Mouse (Mus musculus): ENCODE data around the gene Urod. TPM values are rescaled to one million over a fixed set of nuclear protein-coding genes. Genes with fewer than 3 reads are reported as not detected.

Gene Urod
- total RNA-seq, 1 experiment: 65.8 TPM

- no peak overlapping the region for H3K27ac ChIP-seq (ENCODE audit: insufficient read depth, low read depth, low read length, poor library complexity, severe bottlenecking)
- in situ Hi-C loops (cut with MboI; ENCODE audit: low sequenced_read_pairs in 2 of 2, unreplicated experiment in 2 of 2): no loop called here
- H3K4me3 ChIP-seq (ENCODE audit: insufficient read depth in 1 of 2, low read depth in 1 of 2, low read length in 2 of 2, poor library complexity in 1 of 2, severe bottlenecking in 1 of 2): no peak overlapping the region
- no peak overlapping the region for H3K9ac ChIP-seq (ENCODE audit: insufficient read depth, low read depth, low read length, poor library complexity, severe bottlenecking)
- DNase-seq (ENCODE audit: low read depth, low spot score): no peak
- H3K9me3 ChIP-seq (ENCODE audit: control insufficient read depth, insufficient read depth, low read depth, low read length): no peaks in the 10 kb centered on the region
- H3K36me3 ChIP-seq (ENCODE audit: control insufficient read depth, insufficient read depth, low read length, poor library complexity, severe bottlenecking): peaks cover 4% of the 10 kb centered on the region
- TF ChIP-seq MAFK (IDR thresholded peaks at IDR 0.05; ENCODE audit: insufficient read depth, low read depth, low read length) (no peak), ZC3H11A (IDR thresholded peaks at IDR 0.05; ENCODE audit: borderline replicate concordance, low read depth, low read length) (no peak), CHD2 (IDR thresholded peaks at IDR 0.05; ENCODE audit: low read depth, low read length) (no peak), ZNF384 (IDR thresholded peaks at IDR 0.05; ENCODE audit: low read depth, low read length) (no peak), HCFC1 (IDR thresholded peaks at IDR 0.05; ENCODE audit: borderline replicate concordance, insufficient read depth, low read length) (no peak)
- H3K4me1 ChIP-seq (ENCODE audit: control insufficient read depth in 2 of 2, insufficient read depth in 2 of 2, low read length in 2 of 2, poor library complexity in 1 of 2): peaks cover 4 to 6% of the 10 kb centered on the region in 2 experiments; a peak in 3 of 4 replicates
Measured at GRCm38 (mm10) chr4:117017738-117018137, 23.5 kb upstream of the Urod start.

DNA sequence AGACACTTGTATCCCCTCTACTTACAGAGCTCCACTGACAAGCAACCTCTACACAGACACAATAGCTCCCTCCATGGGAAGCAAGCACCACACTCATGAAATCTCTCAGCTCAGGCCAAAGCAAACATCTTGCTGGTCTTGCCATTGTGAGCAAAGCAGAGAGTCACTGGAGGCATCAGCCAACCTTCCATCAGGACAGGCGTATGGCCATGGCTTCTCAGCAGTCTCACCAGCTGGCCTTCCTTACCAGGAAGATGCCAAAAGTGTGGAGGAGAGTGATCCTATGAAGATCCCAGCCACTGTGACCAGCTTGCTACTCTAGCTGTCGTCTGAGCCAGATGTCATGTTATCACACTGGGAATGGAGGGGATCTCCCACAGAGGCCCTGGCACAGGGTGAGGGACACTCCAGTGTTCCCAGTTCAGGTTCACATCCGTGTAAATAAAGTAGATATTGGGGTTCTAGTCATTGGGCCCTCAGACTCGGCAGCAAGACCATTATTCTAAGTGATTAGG is 20.7 kb upstream of the Urod start:
- no peak for DNase-seq (ENCODE audit: low read depth, low spot score)
- Histone ChIP-seq H3K9ac (ENCODE audit: insufficient read depth, low read depth, low read length, poor library complexity, severe bottlenecking) (no peak overlapping the region), H3K4me3 (ENCODE audit: insufficient read depth in 1 of 2, low read depth in 1 of 2, low read length in 2 of 2, poor library complexity in 1 of 2, severe bottlenecking in 1 of 2) (no peak overlapping the region), H3K27ac (ENCODE audit: insufficient read depth, low read depth, low read length, poor library complexity, severe bottlenecking) (no peak overlapping the region), H3K9me3 (ENCODE audit: control insufficient read depth, insufficient read depth, low read depth, low read length) (no peaks in the 10 kb centered on the region), H3K4me1 (ENCODE audit: control insufficient read depth in 2 of 2, insufficient read depth in 2 of 2, low read length in 2 of 2, poor library complexity in 1 of 2) (peaks cover 1 to 4% of the 10 kb centered on the region in 2 experiments; a peak in 2 of 4 replicates), H3K36me3 (ENCODE audit: control insufficient read depth, insufficient read depth, low read length, poor library complexity, severe bottlenecking) (no peaks in the 10 kb centered on the region)
- in situ Hi-C loops (cut with MboI; ENCODE audit: low sequenced_read_pairs in 2 of 2, unreplicated experiment in 2 of 2): no loop called here
- no peak for TF ChIP-seq ZC3H11A (IDR thresholded peaks at IDR 0.05; ENCODE audit: borderline replicate concordance, low read depth, low read length)
- TF ChIP-seq MAFK (IDR thresholded peaks at IDR 0.05; ENCODE audit: insufficient read depth, low read depth, low read length): no peak
- no peak for TF ChIP-seq CHD2 (IDR thresholded peaks at IDR 0.05; ENCODE audit: low read depth, low read length)
- no peak for TF ChIP-seq ZNF384 (IDR thresholded peaks at IDR 0.05; ENCODE audit: low read depth, low read length)
- no peak for TF ChIP-seq HCFC1 (IDR thresholded peaks at IDR 0.05; ENCODE audit: borderline replicate concordance, insufficient read depth, low read length)

- Histone ChIP-seq H3K9me3 (ENCODE audit: control insufficient read depth, insufficient read depth, low read depth, low read length) (no peaks in the 10 kb centered on the region), H3K4me3 (ENCODE audit: insufficient read depth in 1 of 2, low read depth in 1 of 2, low read length in 2 of 2, poor library complexity in 1 of 2, severe bottlenecking in 1 of 2) (no peak overlapping the region), H3K4me1 (ENCODE audit: control insufficient read depth in 2 of 2, insufficient read depth in 2 of 2, low read length in 2 of 2, poor library complexity in 1 of 2) (peaks cover 1 to 4% of the 10 kb centered on the region in 2 experiments; a peak in 2 of 4 replicates), H3K9ac (ENCODE audit: insufficient read depth, low read depth, low read length, poor library complexity, severe bottlenecking) (no peak overlapping the region), H3K27ac (ENCODE audit: insufficient read depth, low read depth, low read length, poor library complexity, severe bottlenecking) (no peak overlapping the region), H3K36me3 (ENCODE audit: control insufficient read depth, insufficient read depth, low read length, poor library complexity, severe bottlenecking) (no peaks in the 10 kb centered on the region)
- DNase-seq (ENCODE audit: low read depth, low spot score): no peak
- TF ChIP-seq MAFK (IDR thresholded peaks at IDR 0.05; ENCODE audit: insufficient read depth, low read depth, low read length) (no peak), CHD2 (IDR thresholded peaks at IDR 0.05; ENCODE audit: low read depth, low read length) (no peak), ZC3H11A (IDR thresholded peaks at IDR 0.05; ENCODE audit: borderline replicate concordance, low read depth, low read length) (no peak), HCFC1 (IDR thresholded peaks at IDR 0.05; ENCODE audit: borderline replicate concordance, insufficient read depth, low read length) (no peak), ZNF384 (IDR thresholded peaks at IDR 0.05; ENCODE audit: low read depth, low read length) (no peak)
- in situ Hi-C loops (cut with MboI; ENCODE audit: low sequenced_read_pairs in 2 of 2, unreplicated experiment in 2 of 2): no loop called here
Measured at GRCm38 (mm10) chr4:117013596-117013995, 19.4 kb upstream of the Urod start.

DNA sequence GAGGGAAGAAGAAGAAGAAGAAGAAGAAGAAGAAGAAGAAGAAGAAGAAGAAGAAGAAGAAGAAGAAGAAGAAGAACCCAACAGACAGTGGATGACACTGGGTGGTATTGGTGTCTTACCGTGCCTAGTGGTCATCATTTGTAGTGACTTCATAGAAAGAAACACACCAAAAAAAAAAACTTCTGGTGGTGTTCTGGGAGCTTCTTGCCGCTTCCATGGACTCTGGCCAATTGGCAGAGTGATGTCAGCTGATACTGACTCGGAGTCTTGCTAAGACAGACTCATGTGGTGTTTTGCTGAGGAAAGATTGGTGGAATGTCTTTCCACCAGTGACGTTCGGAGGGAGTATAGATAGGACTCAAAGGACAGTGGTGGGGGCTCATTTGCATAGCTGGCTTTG is 16.0 kb upstream of the Urod start:
- Histone ChIP-seq H3K9me3 (ENCODE audit: control insufficient read depth, insufficient read depth, low read depth, low read length) (no peaks in the 10 kb centered on the region), H3K4me3 (ENCODE audit: insufficient read depth in 1 of 2, low read depth in 1 of 2, low read length in 2 of 2, poor library complexity in 1 of 2, severe bottlenecking in 1 of 2) (no peak overlapping the region), H3K9ac (ENCODE audit: insufficient read depth, low read depth, low read length, poor library complexity, severe bottlenecking) (no peak overlapping the region), H3K4me1 (ENCODE audit: control insufficient read depth in 2 of 2, insufficient read depth in 2 of 2, low read length in 2 of 2, poor library complexity in 1 of 2) (peaks cover 4 to 7% of the 10 kb centered on the region in 2 experiments; a peak in 2 of 4 replicates), H3K27ac (ENCODE audit: insufficient read depth, low read depth, low read length, poor library complexity, severe bottlenecking) (no peak overlapping the region), H3K36me3 (ENCODE audit: control insufficient read depth, insufficient read depth, low read length, poor library complexity, severe bottlenecking) (no peaks in the 10 kb centered on the region)
- TF ChIP-seq CHD2 (IDR thresholded peaks at IDR 0.05; ENCODE audit: low read depth, low read length) (no peak), ZC3H11A (IDR thresholded peaks at IDR 0.05; ENCODE audit: borderline replicate concordance, low read depth, low read length) (no peak), ZNF384 (IDR thresholded peaks at IDR 0.05; ENCODE audit: low read depth, low read length) (no peak), HCFC1 (IDR thresholded peaks at IDR 0.05; ENCODE audit: borderline replicate concordance, insufficient read depth, low read length) (no peak), MAFK (IDR thresholded peaks at IDR 0.05; ENCODE audit: insufficient read depth, low read depth, low read length) (no peak)
- in situ Hi-C loops (cut with MboI; ENCODE audit: low sequenced_read_pairs in 2 of 2, unreplicated experiment in 2 of 2): no loop called here
- no peak for DNase-seq (ENCODE audit: low read depth, low spot score)
